In genomic region chr2:91476251-91476661, GRCm38 (mm10) we compare ENCODE assay signal across 8 mouse cellular contexts. TPM values are rescaled to one million over a fixed set of nuclear protein-coding genes. Genes with fewer than 3 reads are reported as not detected.
DNase-seq lines count a peak whose midpoint lies in the region; ATAC-seq and TF ChIP-seq lines count a peak whose summit lies in the region.

No protein-coding gene starts in this region.

- no peak for TF ChIP-seq POLR2A in liver, adult 2 months (IDR thresholded peaks at IDR 0.05; ENCODE audit: extremely low read depth, insufficient read depth, low read length)
- no peak for TF ChIP-seq POLR2A in heart, adult 2 months (IDR thresholded peaks at IDR 0.05; ENCODE audit: insufficient read depth, low read depth, low read length)

- H3K9me3 ChIP-seq in liver, embryonic 11.5 days (ENCODE audit: control insufficient read depth, low read length): no peaks in the 10 kb centered on the region

- DNase-seq in adrenal gland, postnatal 14 days: peak; percentile 67
- DNase-seq in adrenal gland, adult 8-10 months: no peak
- peak; percentile 77 for DNase-seq in liver, adult 2 months (ENCODE audit: extremely low read depth, low read depth, low spot score)
- DNase-seq in liver, embryonic 11.5 days (ENCODE audit: low spot score): no peak
- DNase-seq in heart, adult 2 months: peak; percentile 75
- DNase-seq in retina, embryonic 14.5 days (ENCODE audit: low spot score): no peak

- intact Hi-C loops in heart, adult 2 months (cut with DNase I): no loop called here

- peaks cover 6% of the 10 kb centered on the region; the same call in 1 of the 2 replicates for H3K36me3 ChIP-seq in liver, adult 2 months (ENCODE audit: control insufficient read depth, insufficient read depth, low read length)
- H3K36me3 ChIP-seq in liver, embryonic 11.5 days (ENCODE audit: control insufficient read depth, insufficient read depth, low read length): peaks cover 7% of the 10 kb centered on the region; the same call in 1 of the 2 replicates
- H3K36me3 ChIP-seq in heart, adult 2 months (ENCODE audit: control insufficient read depth, insufficient read depth, low read length): no peaks in the 10 kb centered on the region

- no peak for ATAC-seq in liver, embryonic 11.5 days (replicated peaks; ENCODE audit: low FRiP score)
- ATAC-seq in megakaryocyte progenitor cell, adult 5-6 weeks (replicated peaks; ENCODE audit: poor library complexity): peak; percentile 93
- no peak for ATAC-seq in erythroblast, adult 5-6 weeks (replicated peaks; ENCODE audit: low FRiP score, poor library complexity, severe bottlenecking)

- 16% methylated on average over 17 of the region's 17 CpGs for WGBS in liver, adult 2 months
- WGBS in liver, embryonic 11.5 days: 52% methylated on average over 17 of the region's 17 CpGs
- 36% methylated on average over 17 of the region's 17 CpGs for WGBS in heart, adult 2 months

- no peak for TF ChIP-seq EP300 in heart, adult 2 months (IDR thresholded peaks at IDR 0.05; ENCODE audit: insufficient read depth, low read depth, low read length)

- H3K4me2 ChIP-seq in liver, embryonic 11.5 days: no peak overlapping the region

- no peaks in the 10 kb centered on the region for H3K27me3 ChIP-seq in liver, adult 2 months (ENCODE audit: control insufficient read depth, insufficient read depth, low read length)
- no peaks in the 10 kb centered on the region for H3K27me3 ChIP-seq in liver, embryonic 11.5 days (replicated peaks; ENCODE audit: control insufficient read depth, insufficient read depth, low read length)
- no peaks in the 10 kb centered on the region for H3K27me3 ChIP-seq in heart, adult 2 months (ENCODE audit: control insufficient read depth, insufficient read depth, low read length)

- H3K4me3 ChIP-seq in liver, adult 2 months (ENCODE audit: insufficient read depth, low read depth, low read length): peak overlapping the region; percentile 15; the same call in 1 of the 2 replicates
- no peak overlapping the region for H3K4me3 ChIP-seq in liver, embryonic 11.5 days (ENCODE audit: low read depth, low read length)
- H3K4me3 ChIP-seq in heart, adult 2 months: no peak overlapping the region

- H3K27ac ChIP-seq in liver, adult 2 months (replicated peaks; ENCODE audit: insufficient read depth, low read depth, low read length): no peak overlapping the region
- no peak overlapping the region for H3K27ac ChIP-seq in liver, embryonic 11.5 days (ENCODE audit: low read depth, low read length)
- H3K27ac ChIP-seq in heart, adult 2 months: peak overlapping the region; percentile 28; the same call in 1 of the 2 replicates

- no peak for TF ChIP-seq CTCF in liver, adult 2 months (IDR thresholded peaks at IDR 0.05; ENCODE audit: low read depth, low read length)
- TF ChIP-seq CTCF in heart, adult 2 months (IDR thresholded peaks at IDR 0.05): no peak

- H3K79me2 ChIP-seq in liver, adult 2 months (ENCODE audit: control insufficient read depth, insufficient read depth, low read length): no peaks in the 10 kb centered on the region
- no peaks in the 10 kb centered on the region for H3K79me2 ChIP-seq in heart, adult 2 months (replicated peaks; ENCODE audit: control insufficient read depth, insufficient read depth, low read length)

- no peak overlapping the region for H3K9ac ChIP-seq in liver, adult 2 months (ENCODE audit: low read depth, low read length)
- H3K9ac ChIP-seq in liver, embryonic 11.5 days (ENCODE audit: low read depth, low read length): no peak overlapping the region
- H3K9ac ChIP-seq in heart, adult 2 months (ENCODE audit: low read depth, low read length): no peak overlapping the region

- 0 out of 2 replicates have a peak, but pooled peaks cover 1% of the 10 kb centered on the region for H3K4me1 ChIP-seq in liver, adult 2 months (ENCODE audit: control insufficient read depth, insufficient read depth, low read length)
- no peaks in the 10 kb centered on the region; the same call in none of the 2 replicates for H3K4me1 ChIP-seq in liver, embryonic 11.5 days (replicated peaks; ENCODE audit: control insufficient read depth, insufficient read depth, low read length)
- H3K4me1 ChIP-seq in heart, adult 2 months (ENCODE audit: control insufficient read depth, insufficient read depth, low read length): peaks cover 2% of the 10 kb centered on the region; the same call in 1 of the 2 replicates

RNA-seq across cellular contexts. Expression of gene Lrp4, which starts 18.9 kb away (rescaled TPM):
- total RNA-seq in adrenal gland, postnatal 14 days (2021): 5.2 and 5.3 TPM in 2 replicates
- total RNA-seq in adrenal gland, adult 8-10 months (2022): 10 to 100 TPM in 2 of 4 experiments, 1 to 10 TPM in 2; 6.3 to 11.2 (median 9.5) TPM
- total RNA-seq in liver, adult 2 months (2014; rRNA removed): 13.8 and 14.7 TPM in 2 replicates
- 5.1 and 6.0 TPM in 2 replicates for polyA plus RNA-seq in liver, adult 2 months (2012; rRNA removed)
- polyA plus RNA-seq in liver, embryonic 11.5 days (2014; fragmentation: Nextera tagmentation; extraction: Ambion mirVana): 1.7 and 1.9 TPM in 2 replicates
- 10 to 100 TPM; 10.6 to 12.3 TPM for total RNA-seq in heart, adult 2 months (2021)
- 3.8 and 6.7 TPM in 2 replicates for polyA plus RNA-seq in heart, adult 2 months (2012; rRNA removed)
- total RNA-seq in megakaryocyte progenitor cell, adult 5-6 weeks (2015): 1.9 TPM in 2 replicates
- total RNA-seq in megakaryocyte progenitor cell, adult 5-6 weeks (2017): 2.7 and 3.8 TPM in 2 replicates
- total RNA-seq in erythroblast, adult 5-6 weeks (2015; ENCODE audit: low replicate concordance): 0.19 and 0.42 TPM in 2 replicates
- 1.5 and 2.5 TPM in 2 replicates for total RNA-seq in erythroblast, adult 5-6 weeks (2017; ENCODE audit: low replicate concordance)

RNA-seq across cellular contexts. Expression of gene 1110051M20Rik, which starts 31.8 kb away (rescaled TPM):
- 14.9 TPM in 2 replicates for total RNA-seq in adrenal gland, postnatal 14 days (2021)
- 10 to 100 TPM; 17.8 to 35.6 (median 28.3) TPM for total RNA-seq in adrenal gland, adult 8-10 months (2022)
- total RNA-seq in liver, adult 2 months (2014; rRNA removed): 3.6 and 7.5 TPM in 2 replicates
- polyA plus RNA-seq in liver, adult 2 months (2012; rRNA removed): 1.7 and 2.8 TPM in 2 replicates
- polyA plus RNA-seq in liver, embryonic 11.5 days (2014; fragmentation: Nextera tagmentation; extraction: Ambion mirVana): 23.7 and 24.8 TPM in 2 replicates
- total RNA-seq in heart, adult 2 months (2021): 10 to 100 TPM in 1 of 2 experiments, 1 to 10 TPM in 1; 8.4 to 13.2 TPM
- 14.7 and 18.4 TPM in 2 replicates for polyA plus RNA-seq in heart, adult 2 months (2012; rRNA removed)
- 15.2 and 15.3 TPM in 2 replicates for total RNA-seq in megakaryocyte progenitor cell, adult 5-6 weeks (2015)
- total RNA-seq in megakaryocyte progenitor cell, adult 5-6 weeks (2017): 4.8 and 5.8 TPM in 2 replicates
- 0.38 and 1.3 TPM in 2 replicates for total RNA-seq in erythroblast, adult 5-6 weeks (2015; ENCODE audit: low replicate concordance)
- total RNA-seq in erythroblast, adult 5-6 weeks (2017; ENCODE audit: low replicate concordance): 0.94 TPM in 1 of 2 replicates, not detected in the other

RNA-seq across cellular contexts. Expression of gene Ckap5, which starts 50.3 kb away (rescaled TPM):
- 45.3 and 52.8 TPM in 2 replicates for total RNA-seq in adrenal gland, postnatal 14 days (2021)
- total RNA-seq in adrenal gland, adult 8-10 months (2022): 10 to 100 TPM; 38.7 to 58.2 (median 51.2) TPM
- total RNA-seq in liver, adult 2 months (2014; rRNA removed): 12.9 and 14.9 TPM in 2 replicates
- polyA plus RNA-seq in liver, adult 2 months (2012; rRNA removed): 1.9 TPM in 2 replicates
- 49.4 and 65.0 TPM in 2 replicates for polyA plus RNA-seq in liver, embryonic 11.5 days (2014; fragmentation: Nextera tagmentation; extraction: Ambion mirVana)
- total RNA-seq in heart, adult 2 months (2021): 10 to 100 TPM; 47.1 to 52.2 TPM
- 7.4 and 16.9 TPM in 2 replicates for polyA plus RNA-seq in heart, adult 2 months (2012; rRNA removed)
- total RNA-seq in megakaryocyte progenitor cell, adult 5-6 weeks (2015): 77.0 and 79.1 TPM in 2 replicates
- total RNA-seq in megakaryocyte progenitor cell, adult 5-6 weeks (2017): 94.5 and 102 TPM in 2 replicates
- total RNA-seq in erythroblast, adult 5-6 weeks (2015; ENCODE audit: low replicate concordance): 25.6 and 28.2 TPM in 2 replicates
- 42.2 and 42.3 TPM in 2 replicates for total RNA-seq in erythroblast, adult 5-6 weeks (2017; ENCODE audit: low replicate concordance)

Comparison
In these comparisons a context has a peak if more than half of its experiments do, and no peak if none do; other contexts are left out.
1. DNase-seq: peak in adrenal gland, postnatal 14 days (single experiment), liver, adult 2 months (single experiment) and heart, adult 2 months (2 of 2); none in adrenal gland, adult 8-10 months (single experiment), liver, embryonic 11.5 days (single experiment) and retina, embryonic 14.5 days (single experiment).